Comparison of ENCODE assay signal across 13 mouse cellular contexts in genomic region chr5:73311458-73311857, GRCm38 (mm10). TPM values are rescaled to one million over a fixed set of nuclear protein-coding genes. Genes with fewer than 3 reads are reported as not detected.
DNase-seq lines count a peak whose midpoint lies in the region; ATAC-seq lines count a peak whose summit lies in the region.
"Had no signal": no experiment of that assay in that cellular context is flagged by ENCODE, and none has a peak within 500 bp of the region (broad histone marks: within the 10 kb centered on the region; RNA-seq: fewer than 3 reads in every experiment).

No protein-coding gene starts in this region.

- peaks cover 73% of the 10 kb centered on the region for H3K36me3 ChIP-seq in heart, embryonic 15.5 days
- H3K36me3 ChIP-seq in liver, embryonic 11.5 days (ENCODE audit: control insufficient read depth, insufficient read depth, low read length): peaks cover 50% of the 10 kb centered on the region
- peaks cover 99% of the 10 kb centered on the region for H3K36me3 ChIP-seq in hindbrain, embryonic 10.5 days
- peaks cover 88% of the 10 kb centered on the region for H3K36me3 ChIP-seq in forebrain, embryonic 13.5 days (ENCODE audit: poor library complexity, severe bottlenecking)

- H3K4me3 ChIP-seq in heart, embryonic 15.5 days: no peak overlapping the region
- H3K4me3 ChIP-seq in liver, embryonic 11.5 days (ENCODE audit: low read depth, low read length): no peak overlapping the region
- no peak overlapping the region for H3K4me3 ChIP-seq in hindbrain, embryonic 10.5 days
- H3K4me3 ChIP-seq in forebrain, embryonic 13.5 days: no peak overlapping the region

- peak overlapping the region; percentile 43 for H3K27ac ChIP-seq in heart, embryonic 15.5 days
- peak overlapping the region; percentile 79 for H3K27ac ChIP-seq in liver, embryonic 11.5 days (ENCODE audit: low read depth, low read length)
- H3K27ac ChIP-seq in hindbrain, embryonic 10.5 days: no peak overlapping the region
- H3K27ac ChIP-seq in forebrain, embryonic 13.5 days: no peak overlapping the region
- H3K27ac ChIP-seq: hindbrain, embryonic 14.5 days had no signal

- 36% methylated on average over 5 of the region's 5 CpGs for WGBS in heart, embryonic 15.5 days
- WGBS in liver, embryonic 11.5 days: 58% methylated on average over 5 of the region's 5 CpGs
- 94% methylated on average over 5 of the region's 5 CpGs for WGBS in hindbrain, embryonic 10.5 days
- 97% methylated on average over 5 of the region's 5 CpGs for WGBS in forebrain, embryonic 13.5 days

- peaks cover 19% of the 10 kb centered on the region for H3K4me1 ChIP-seq in heart, embryonic 15.5 days (replicated peaks)
- peaks cover 19% of the 10 kb centered on the region for H3K4me1 ChIP-seq in liver, embryonic 11.5 days (replicated peaks; ENCODE audit: control insufficient read depth, insufficient read depth, low read length)
- H3K4me1 ChIP-seq in hindbrain, embryonic 10.5 days (replicated peaks): no peaks in the 10 kb centered on the region
- H3K4me1 ChIP-seq in forebrain, embryonic 13.5 days: no peaks in the 10 kb centered on the region

- DNase-seq in heart, postnatal 10 days: no peak
- DNase-seq in c-Kit-positive CD71-positive TER-119-negative erythroid progenitor cells, embryonic 14.5 days (ENCODE audit: low read depth): peak; percentile 70
- DNase-seq in liver, embryonic 11.5 days (ENCODE audit: low spot score): no peak
- peak; percentile 45 to 58 for DNase-seq in spleen, postnatal 36 days (ENCODE audit: low spot score in 2 of 2)
- DNase-seq in thymus, postnatal 10 days (ENCODE audit: low spot score in 2 of 2): no peak
- no peak for DNase-seq in hindbrain, embryonic 10.5 days (ENCODE audit: low spot score)
- DNase-seq: cerebellum, adult 11 months; kidney, postnatal 36 days; lung, adult 2 months; thymus, postnatal 4 days had no signal

- no peak overlapping the region for H3K9ac ChIP-seq in heart, embryonic 15.5 days
- H3K9ac ChIP-seq in liver, embryonic 11.5 days (ENCODE audit: low read depth, low read length): no peak overlapping the region
- no peak overlapping the region for H3K9ac ChIP-seq in forebrain, embryonic 13.5 days
- H3K9ac ChIP-seq: hindbrain, embryonic 14.5 days had no signal

- no peaks in the 10 kb centered on the region for H3K27me3 ChIP-seq in heart, embryonic 15.5 days
- no peaks in the 10 kb centered on the region for H3K27me3 ChIP-seq in liver, embryonic 11.5 days (replicated peaks; ENCODE audit: control insufficient read depth, insufficient read depth, low read length)
- no peaks in the 10 kb centered on the region for H3K27me3 ChIP-seq in hindbrain, embryonic 10.5 days (ENCODE audit: insufficient read depth, poor library complexity, severe bottlenecking)
- H3K27me3 ChIP-seq in forebrain, embryonic 13.5 days: no peaks in the 10 kb centered on the region

- H3K9me3 ChIP-seq in heart, embryonic 15.5 days (replicated peaks): no peaks in the 10 kb centered on the region
- no peaks in the 10 kb centered on the region for H3K9me3 ChIP-seq in liver, embryonic 11.5 days (ENCODE audit: control insufficient read depth, low read length)
- H3K9me3 ChIP-seq in hindbrain, embryonic 10.5 days: no peaks in the 10 kb centered on the region
- no peaks in the 10 kb centered on the region for H3K9me3 ChIP-seq in forebrain, embryonic 13.5 days (replicated peaks)

- intact Hi-C loops in heart, postnatal 10 days (cut with DNase I): loop anchor here (5.0 kb wide), 1 partner anchor 71 kb away; no protein-coding TSS in a partner anchor

- H3K4me2 ChIP-seq in heart, embryonic 15.5 days: no peak overlapping the region
- peak overlapping the region; percentile 13; the same call in 1 of the 2 replicates for H3K4me2 ChIP-seq in liver, embryonic 11.5 days
- H3K4me2 ChIP-seq in forebrain, embryonic 13.5 days: no peak overlapping the region
- H3K4me2 ChIP-seq: hindbrain, embryonic 14.5 days had no signal

- ATAC-seq in heart, embryonic 15.5 days (replicated peaks; ENCODE audit: insufficient number of reproducible peaks, insufficient read depth, low FRiP score, low read depth): 0 out of 2 replicates have a peak, but pooled peaks have one; percentile 18
- peak; percentile 98 for ATAC-seq in liver, embryonic 11.5 days (replicated peaks; ENCODE audit: low FRiP score)
- ATAC-seq in forebrain, embryonic 13.5 days: no peak

RNA-seq across cellular contexts. Expression of gene Ociad1, which starts 18.9 kb away (rescaled TPM):
- 237 and 244 TPM in 2 replicates for polyA plus RNA-seq in heart, embryonic 15.5 days (2015; fragmentation: Nextera tagmentation; extraction: Ambion mirVana)
- 100 to 1,000 TPM; 264 TPM for total RNA-seq in heart, postnatal 10 days (2021)
- 170 and 171 TPM in 2 replicates for polyA plus RNA-seq in liver, embryonic 11.5 days (2014; fragmentation: Nextera tagmentation; extraction: Ambion mirVana)
- polyA plus RNA-seq in hindbrain, embryonic 10.5 days (2016; fragmentation: Nextera tagmentation; extraction: Ambion mirVana): 151 and 227 TPM in 2 replicates
- 212 and 221 TPM in 2 replicates for polyA plus RNA-seq in forebrain, embryonic 13.5 days (2015; fragmentation: Nextera tagmentation; extraction: Ambion mirVana)

RNA-seq across cellular contexts. Expression of gene Ociad2, which starts 29.4 kb away (rescaled TPM):
- 16.1 and 23.0 TPM in 2 replicates for polyA plus RNA-seq in heart, embryonic 15.5 days (2015; fragmentation: Nextera tagmentation; extraction: Ambion mirVana)
- total RNA-seq in heart, postnatal 10 days (2021): 1 to 10 TPM; 8.5 to 9.6 TPM
- polyA plus RNA-seq in liver, embryonic 11.5 days (2014; fragmentation: Nextera tagmentation; extraction: Ambion mirVana): 5.1 and 7.0 TPM in 2 replicates
- 9.3 and 9.4 TPM in 2 replicates for polyA plus RNA-seq in hindbrain, embryonic 10.5 days (2016; fragmentation: Nextera tagmentation; extraction: Ambion mirVana)
- 13.5 and 16.7 TPM in 2 replicates for polyA plus RNA-seq in forebrain, embryonic 13.5 days (2015; fragmentation: Nextera tagmentation; extraction: Ambion mirVana)

RNA-seq across cellular contexts. Expression of gene Fryl, which starts 55.0 kb away (rescaled TPM):
- 25.7 and 28.4 TPM in 2 replicates for polyA plus RNA-seq in heart, embryonic 15.5 days (2015; fragmentation: Nextera tagmentation; extraction: Ambion mirVana)
- total RNA-seq in heart, postnatal 10 days (2021): 10 to 100 TPM; 47.4 to 51.3 TPM
- polyA plus RNA-seq in liver, embryonic 11.5 days (2014; fragmentation: Nextera tagmentation; extraction: Ambion mirVana): 35.4 and 39.7 TPM in 2 replicates
- 29.4 and 30.7 TPM in 2 replicates for polyA plus RNA-seq in hindbrain, embryonic 10.5 days (2016; fragmentation: Nextera tagmentation; extraction: Ambion mirVana)
- polyA plus RNA-seq in forebrain, embryonic 13.5 days (2015; fragmentation: Nextera tagmentation; extraction: Ambion mirVana): 46.1 and 46.7 TPM in 2 replicates

Comparison
In these comparisons a context has a peak if more than half of its experiments do, and no peak if none do; other contexts are left out.
1. H3K27ac ChIP-seq: peak in heart, embryonic 15.5 days (single experiment) and liver, embryonic 11.5 days (single experiment); none in hindbrain, embryonic 10.5 days (single experiment) and forebrain, embryonic 13.5 days (single experiment).
2. DNase-seq: peak in c-Kit-positive CD71-positive TER-119-negative erythroid progenitor cells, embryonic 14.5 days (single experiment) and spleen, postnatal 36 days (2 of 2); none in heart, postnatal 10 days (0 of 2), liver, embryonic 11.5 days (single experiment), thymus, postnatal 10 days (0 of 2) and hindbrain, embryonic 10.5 days (single experiment).